Mouse (Mus musculus): ENCODE data around the gene Ifitm3. TPM values are rescaled to one million over a fixed set of nuclear protein-coding genes. Genes with fewer than 3 reads are reported as not detected.

Gene Ifitm3
- polyA plus RNA-seq, 1 experiment, result 177 TPM

DNA sequence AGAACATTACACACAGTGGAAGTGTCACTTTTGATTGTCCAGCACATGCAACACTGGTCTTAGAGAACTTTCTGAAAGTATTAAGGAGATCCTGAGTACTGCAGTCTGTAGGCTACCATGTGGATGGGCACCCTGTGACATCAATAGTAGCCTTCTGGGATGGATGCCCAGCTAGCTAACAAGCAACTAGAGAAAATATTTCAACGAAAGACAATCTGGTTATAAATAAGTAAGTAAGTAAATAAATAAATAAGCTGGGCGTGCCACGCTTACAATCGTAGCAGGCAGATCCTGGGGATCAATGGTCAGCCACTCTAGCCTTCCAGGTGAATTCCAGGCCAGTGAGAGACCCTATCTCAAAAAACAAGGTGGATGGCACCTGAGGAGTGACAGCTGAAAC, 41.4 kb upstream of the Ifitm3 start:
- H3K27ac ChIP-seq (ENCODE audit: insufficient read depth, low read length), result no peak overlapping the region
- no peaks in the 10 kb centered on the region for H3K27me3 ChIP-seq (ENCODE audit: control insufficient read depth, insufficient read depth, low read length)
- 87% methylated on average over 4 of the region's 4 CpGs for WGBS
- peaks cover 13% of the 10 kb centered on the region; the same call in 1 of the 2 replicates for H3K4me1 ChIP-seq (ENCODE audit: control insufficient read depth, insufficient read depth, insufficient read length)
- TF ChIP-seq CTCF (IDR thresholded peaks at IDR 0.05; ENCODE audit: extremely low read depth, insufficient read depth, insufficient read length, insufficient replicate concordance) (no peak), POLR2A (IDR thresholded peaks at IDR 0.05; ENCODE audit: low read depth, low read length) (no peak)
- no peaks in the 10 kb centered on the region for H3K36me3 ChIP-seq (ENCODE audit: control insufficient read depth, insufficient read depth, low read length)
- no peak overlapping the region for H3K4me3 ChIP-seq (ENCODE audit: extremely low read depth, insufficient read depth, insufficient read length)
- no peak for DNase-seq (ENCODE audit: low read depth in 1 of 2, low spot score in 2 of 2)

DNA sequence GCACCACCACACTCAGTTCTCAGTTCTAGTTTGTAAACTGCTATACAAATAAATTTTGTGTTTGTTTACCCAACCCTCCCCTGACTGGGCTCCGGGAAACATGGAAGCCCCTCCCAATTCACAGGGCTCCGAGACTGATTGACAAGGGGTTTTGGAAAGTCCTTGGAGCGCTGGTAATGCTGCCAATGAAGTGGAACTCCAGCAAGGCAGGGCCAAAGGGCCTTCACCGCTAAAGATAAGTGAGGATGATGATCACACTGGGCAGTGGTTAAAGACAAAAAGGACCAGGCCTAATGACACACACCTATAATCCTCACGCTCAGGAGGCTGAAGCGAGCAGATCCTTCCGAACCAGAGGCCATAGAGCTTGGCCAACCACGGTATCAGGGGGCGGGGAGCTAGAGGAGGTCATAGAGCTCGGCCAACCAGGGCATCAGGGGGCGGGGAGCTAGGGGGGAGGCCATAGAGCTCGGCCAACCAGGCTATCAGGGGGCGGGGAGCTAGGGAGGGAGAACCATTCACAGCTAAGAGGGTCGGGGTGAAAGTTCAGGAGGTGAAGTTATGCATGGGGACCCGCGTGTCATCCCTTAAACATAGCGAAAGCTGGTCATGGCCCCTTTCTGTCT, 40.6 kb upstream of the Ifitm3 start:
- no peaks in the 10 kb centered on the region for H3K36me3 ChIP-seq (ENCODE audit: control insufficient read depth, insufficient read depth, low read length)
- no peak for DNase-seq (ENCODE audit: low read depth in 1 of 2, low spot score in 2 of 2)
- 85% methylated on average over 17 of the region's 17 CpGs for WGBS
- no peaks in the 10 kb centered on the region for H3K27me3 ChIP-seq (ENCODE audit: control insufficient read depth, insufficient read depth, low read length)
- peaks cover 13% of the 10 kb centered on the region; the same call in 1 of the 2 replicates for H3K4me1 ChIP-seq (ENCODE audit: control insufficient read depth, insufficient read depth, insufficient read length)
- TF ChIP-seq CTCF (IDR thresholded peaks at IDR 0.05; ENCODE audit: extremely low read depth, insufficient read depth, insufficient read length, insufficient replicate concordance) (no peak), POLR2A (IDR thresholded peaks at IDR 0.05; ENCODE audit: low read depth, low read length) (no peak)
- H3K4me3 ChIP-seq (ENCODE audit: extremely low read depth, insufficient read depth, insufficient read length), result no peak overlapping the region
- H3K27ac ChIP-seq (ENCODE audit: insufficient read depth, low read length), result no peak overlapping the region

DNA sequence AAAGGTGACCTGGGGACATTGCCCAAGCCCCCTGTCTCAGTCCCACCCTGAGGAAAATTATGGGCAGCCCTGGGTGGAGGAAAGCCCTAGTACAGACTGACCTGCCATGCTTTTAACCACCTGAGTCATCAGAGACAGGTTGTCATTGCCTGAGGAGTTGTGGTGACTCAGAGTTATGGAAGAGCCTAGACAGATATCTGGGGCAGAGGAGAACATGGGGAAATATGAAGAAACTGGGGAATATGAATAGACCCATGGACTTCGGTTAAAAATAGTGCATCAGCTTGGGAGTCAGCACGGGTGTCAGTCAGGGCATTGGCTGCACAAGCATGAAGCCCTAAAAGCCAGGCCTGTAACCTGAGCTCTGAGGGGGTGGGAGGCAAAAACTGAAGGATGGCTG, 38.8 kb upstream of the Ifitm3 start:
- WGBS, result 80% methylated on average over 2 of the region's 2 CpGs
- TF ChIP-seq CTCF (IDR thresholded peaks at IDR 0.05; ENCODE audit: extremely low read depth, insufficient read depth, insufficient read length, insufficient replicate concordance) (no peak), POLR2A (IDR thresholded peaks at IDR 0.05; ENCODE audit: low read depth, low read length) (no peak)
- Histone ChIP-seq H3K27me3 (ENCODE audit: control insufficient read depth, insufficient read depth, low read length) (no peaks in the 10 kb centered on the region), H3K4me1 (ENCODE audit: control insufficient read depth, insufficient read depth, insufficient read length) (peaks cover 13% of the 10 kb centered on the region; the same call in 1 of the 2 replicates), H3K36me3 (ENCODE audit: control insufficient read depth, insufficient read depth, low read length) (no peaks in the 10 kb centered on the region), H3K4me3 (ENCODE audit: extremely low read depth, insufficient read depth, insufficient read length) (no peak overlapping the region), H3K27ac (ENCODE audit: insufficient read depth, low read length) (no peak overlapping the region)
- DNase-seq (ENCODE audit: low read depth in 1 of 2, low spot score in 2 of 2), result no peak

DNA sequence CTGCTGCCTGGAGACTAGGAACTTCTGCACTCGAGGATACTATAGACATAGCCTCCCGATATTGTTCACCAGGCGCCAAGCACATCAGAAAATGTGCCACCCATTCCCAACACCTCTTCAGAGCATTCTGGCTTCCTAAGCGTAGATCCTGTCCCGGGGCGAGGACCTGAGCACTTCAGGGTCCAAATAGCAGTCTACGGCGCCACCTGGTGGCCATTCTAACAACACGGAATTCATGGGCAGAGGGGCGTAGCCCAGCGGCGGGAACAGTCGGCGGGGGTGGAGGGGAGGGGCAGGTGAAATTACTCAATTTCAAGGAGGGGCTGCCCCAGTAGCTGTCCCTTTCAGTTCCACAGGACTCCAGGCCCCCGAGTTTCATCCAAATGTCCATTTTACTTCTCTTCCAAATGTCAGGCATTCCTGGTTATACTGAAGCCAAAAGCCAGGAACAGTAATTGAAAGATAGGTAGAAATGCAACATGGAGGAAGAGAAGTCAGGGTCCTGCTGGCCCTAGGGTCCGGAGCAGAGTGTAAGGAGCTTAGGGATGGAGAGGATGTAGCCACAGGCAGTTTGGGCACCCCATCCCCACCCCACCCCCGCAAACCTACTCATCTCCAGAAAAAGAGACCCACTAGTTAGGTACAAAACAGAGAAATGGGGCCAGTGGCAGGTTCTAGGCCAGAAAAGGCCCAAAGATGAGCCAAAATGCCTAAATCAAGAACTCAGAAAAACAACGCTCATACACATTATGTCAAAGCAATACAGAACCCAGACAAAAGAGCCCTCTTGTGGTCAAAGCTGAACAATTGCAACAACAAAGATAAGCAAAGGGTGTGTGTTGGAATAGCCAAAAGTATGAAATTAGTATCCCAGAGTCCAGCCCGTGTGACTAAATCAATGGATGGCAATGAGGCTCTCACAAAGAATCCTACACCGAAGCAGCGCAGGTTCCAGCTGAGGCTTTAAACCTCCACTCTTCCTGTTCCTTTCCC, 38.0 kb upstream of the Ifitm3 start:
- peak overlapping the region; percentile 29 for H3K27ac ChIP-seq (ENCODE audit: insufficient read depth, low read length)
- WGBS, result 5% methylated on average over 21 of the region's 21 CpGs
- H3K36me3 ChIP-seq (ENCODE audit: control insufficient read depth, insufficient read depth, low read length), result no peaks in the 10 kb centered on the region
- no peaks in the 10 kb centered on the region for H3K27me3 ChIP-seq (ENCODE audit: control insufficient read depth, insufficient read depth, low read length)
- peak; percentile 72 to 82 for DNase-seq (ENCODE audit: low read depth in 1 of 2, low spot score in 2 of 2)
- TF ChIP-seq POLR2A (IDR thresholded peaks at IDR 0.05; ENCODE audit: low read depth, low read length), result no peak
- TF ChIP-seq CTCF (IDR thresholded peaks at IDR 0.05; ENCODE audit: extremely low read depth, insufficient read depth, insufficient read length, insufficient replicate concordance), result peak; percentile 85; the same call in 1 of the 2 replicates
- H3K4me3 ChIP-seq (ENCODE audit: extremely low read depth, insufficient read depth, insufficient read length), result peak overlapping the region; percentile 19; the same call in 1 of the 2 replicates
- H3K4me1 ChIP-seq (ENCODE audit: control insufficient read depth, insufficient read depth, insufficient read length), result peaks cover 13% of the 10 kb centered on the region; the same call in 1 of the 2 replicates

DNA sequence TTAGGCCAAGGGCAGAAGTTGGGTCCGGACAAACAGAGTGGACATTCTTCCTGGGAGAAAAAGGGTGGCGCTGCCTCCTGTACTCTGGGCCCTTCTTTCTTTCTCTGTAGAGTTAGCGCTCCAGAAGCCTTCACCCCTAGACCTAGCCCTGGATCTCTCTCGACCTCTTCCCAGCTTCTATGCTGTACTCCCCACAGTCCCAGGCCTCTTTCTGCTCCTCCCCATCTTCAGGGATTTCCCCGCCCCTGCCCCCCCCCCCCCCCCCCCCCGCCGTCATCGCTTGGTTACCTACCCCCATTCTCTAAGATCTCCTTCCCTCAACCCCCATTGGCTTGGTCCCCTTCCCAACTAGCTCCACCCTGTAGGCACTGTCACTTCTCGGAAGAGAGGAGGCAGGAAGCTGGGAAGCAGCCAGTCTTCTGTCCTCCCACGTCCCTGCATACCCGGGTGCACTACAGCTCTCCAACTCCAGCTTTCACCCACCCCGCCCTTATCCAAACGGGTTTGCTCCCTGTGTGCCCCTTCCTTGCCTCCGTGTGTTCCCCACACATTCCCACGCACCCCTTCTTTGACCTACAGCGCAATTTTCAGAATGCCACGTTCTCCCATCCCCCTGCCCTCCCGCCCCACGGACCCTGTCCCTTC, 37.1 kb upstream of the Ifitm3 start:
- H3K27me3 ChIP-seq (ENCODE audit: control insufficient read depth, insufficient read depth, low read length), result no peaks in the 10 kb centered on the region
- peak overlapping the region; percentile 19; the same call in 1 of the 2 replicates for H3K4me3 ChIP-seq (ENCODE audit: extremely low read depth, insufficient read depth, insufficient read length)
- DNase-seq (ENCODE audit: low read depth in 1 of 2, low spot score in 2 of 2), result no peak
- no peaks in the 10 kb centered on the region for H3K36me3 ChIP-seq (ENCODE audit: control insufficient read depth, insufficient read depth, low read length)
- peak overlapping the region; percentile 59 for H3K27ac ChIP-seq (ENCODE audit: insufficient read depth, low read length)
- peaks cover 13% of the 10 kb centered on the region; the same call in 1 of the 2 replicates for H3K4me1 ChIP-seq (ENCODE audit: control insufficient read depth, insufficient read depth, insufficient read length)
- WGBS, result 17% methylated on average over 15 of the region's 19 CpGs
- TF ChIP-seq CTCF (IDR thresholded peaks at IDR 0.05; ENCODE audit: extremely low read depth, insufficient read depth, insufficient read length, insufficient replicate concordance) (no peak), POLR2A (IDR thresholded peaks at IDR 0.05; ENCODE audit: low read depth, low read length) (no peak)

DNA sequence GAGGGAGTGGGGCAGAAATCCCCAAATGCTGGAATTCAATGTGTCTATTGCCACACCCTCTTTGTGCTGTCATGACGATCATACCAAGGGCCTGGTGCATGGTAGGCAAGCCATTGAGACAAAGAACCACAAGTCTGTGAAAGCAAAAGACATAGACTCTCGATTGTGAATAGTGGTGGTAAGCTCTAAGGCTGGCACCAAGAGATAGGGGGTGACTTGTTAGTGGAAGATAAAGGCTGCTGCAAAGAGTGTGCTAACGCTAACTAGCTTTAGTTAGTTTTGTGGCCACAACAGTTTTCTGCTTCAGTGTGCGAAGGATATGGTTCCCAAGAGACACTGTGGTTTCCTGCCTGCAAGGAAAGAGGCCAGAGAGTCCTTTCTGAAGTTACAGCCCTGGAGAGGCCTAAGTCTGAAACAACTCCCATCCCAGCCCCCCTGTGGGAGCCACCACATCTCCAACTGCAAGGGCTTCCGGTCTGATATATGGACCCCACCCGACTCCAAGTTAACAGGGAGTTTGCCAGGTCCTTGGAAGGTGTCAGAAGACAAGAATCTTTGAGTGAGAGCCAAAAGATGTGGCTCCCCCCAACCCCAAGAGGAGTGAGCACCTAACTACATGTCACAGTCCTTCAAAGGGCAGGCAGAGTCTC, 36.5 kb upstream of the Ifitm3 start:
- Histone ChIP-seq H3K36me3 (ENCODE audit: control insufficient read depth, insufficient read depth, low read length) (no peaks in the 10 kb centered on the region), H3K4me3 (ENCODE audit: extremely low read depth, insufficient read depth, insufficient read length) (no peak overlapping the region), H3K27me3 (ENCODE audit: control insufficient read depth, insufficient read depth, low read length) (no peaks in the 10 kb centered on the region), H3K4me1 (ENCODE audit: control insufficient read depth, insufficient read depth, insufficient read length) (peaks cover 13% of the 10 kb centered on the region; the same call in 1 of the 2 replicates), H3K27ac (ENCODE audit: insufficient read depth, low read length) (peak overlapping the region; percentile 59)
- TF ChIP-seq POLR2A (IDR thresholded peaks at IDR 0.05; ENCODE audit: low read depth, low read length) (no peak), CTCF (IDR thresholded peaks at IDR 0.05; ENCODE audit: extremely low read depth, insufficient read depth, insufficient read length, insufficient replicate concordance) (no peak)
- WGBS, result 10% methylated on average over 6 of the region's 6 CpGs
- DNase-seq (ENCODE audit: low read depth in 1 of 2, low spot score in 2 of 2), result no peak
